Mouse (Mus musculus): Measurements from ENCODE around the gene Znhit3. TPM values are rescaled to one million over a fixed set of nuclear protein-coding genes. Genes with fewer than 3 reads are reported as not detected.
A peak's percentile ranks its signal among the peaks of the same experiment; 100 is the strongest.

Znhit3 gene
- 10 to 100 TPM; 31.3 to 33.7 TPM for total RNA-seq (2021)

DNA sequence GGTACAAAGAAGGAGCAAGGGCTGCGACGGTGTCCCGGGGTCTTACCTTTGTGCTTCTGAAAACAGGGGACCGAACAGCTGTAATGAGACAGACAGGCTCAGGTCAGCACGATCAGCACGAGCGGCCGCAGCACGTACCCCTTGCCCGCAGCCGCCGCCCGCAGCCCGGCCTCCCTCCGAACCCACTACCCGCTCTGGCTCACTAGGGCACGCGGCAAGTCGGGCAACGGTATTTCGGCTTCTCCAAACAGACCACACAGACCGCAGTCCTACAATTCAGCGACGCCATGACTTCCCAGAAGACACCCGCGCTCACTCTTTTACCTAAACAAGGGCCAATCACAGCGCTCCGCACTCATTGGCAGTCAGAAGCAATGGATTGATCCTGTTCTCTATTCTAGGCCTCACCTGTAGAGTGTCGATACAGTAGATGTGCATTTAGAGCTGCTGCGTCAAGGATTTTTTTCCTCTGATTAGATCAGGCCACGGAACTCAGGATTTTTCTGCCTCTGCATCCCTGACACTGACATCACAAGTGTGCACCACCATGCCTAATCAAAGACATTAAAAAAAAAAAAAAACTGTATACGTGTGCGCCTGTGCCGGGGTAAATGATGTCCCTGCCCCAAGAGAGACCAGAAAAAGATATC lies at the start of gene Znhit3:
Gene Znhit3 (minus strand): TSS at position 314 of the 650 bp plus-strand sequence.
- peak; percentile 80 to 84 for DNase-seq

DNA sequence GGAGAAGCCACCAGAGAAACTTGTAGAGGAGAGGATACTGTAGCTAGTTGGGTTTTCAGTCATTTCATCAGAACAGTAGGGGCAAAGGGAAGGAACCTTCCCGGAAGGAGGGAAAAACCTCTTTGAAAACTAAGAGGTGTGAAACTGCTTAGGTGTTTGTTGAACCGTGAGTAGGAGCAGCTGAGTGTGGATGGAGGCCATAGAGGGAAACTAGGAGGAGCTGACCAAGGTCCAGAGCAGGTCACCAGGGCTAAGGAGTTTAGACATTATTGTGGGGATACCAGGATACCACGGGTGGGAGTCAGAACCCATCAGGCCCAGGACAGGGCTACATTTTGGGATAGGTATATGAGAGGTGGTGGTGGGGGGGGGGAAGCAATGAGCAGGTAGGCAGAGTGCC lies 47.4 kb upstream of the Znhit3 start:
- no peak for DNase-seq

DNA sequence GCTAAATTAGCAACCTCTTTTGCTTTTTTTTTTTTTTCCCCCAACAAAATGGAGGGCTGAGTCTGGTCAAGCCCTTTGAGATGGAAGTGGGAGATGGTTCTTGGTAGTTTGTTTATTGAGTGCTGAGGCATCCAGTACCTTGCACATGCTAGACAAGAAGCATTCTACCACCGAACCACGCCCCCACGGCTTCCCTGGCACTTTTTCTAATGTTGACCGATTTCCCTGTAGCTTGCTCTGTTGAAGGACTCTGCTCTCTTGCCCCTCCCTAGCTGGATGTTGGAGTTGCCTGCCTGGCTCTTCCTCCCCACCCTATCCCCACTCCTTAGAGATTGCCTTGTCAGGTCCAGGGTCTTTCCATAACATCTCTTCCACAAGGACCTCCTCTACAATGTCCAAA lies 46.4 kb upstream of the Znhit3 start:
- DNase-seq = no peak

DNA sequence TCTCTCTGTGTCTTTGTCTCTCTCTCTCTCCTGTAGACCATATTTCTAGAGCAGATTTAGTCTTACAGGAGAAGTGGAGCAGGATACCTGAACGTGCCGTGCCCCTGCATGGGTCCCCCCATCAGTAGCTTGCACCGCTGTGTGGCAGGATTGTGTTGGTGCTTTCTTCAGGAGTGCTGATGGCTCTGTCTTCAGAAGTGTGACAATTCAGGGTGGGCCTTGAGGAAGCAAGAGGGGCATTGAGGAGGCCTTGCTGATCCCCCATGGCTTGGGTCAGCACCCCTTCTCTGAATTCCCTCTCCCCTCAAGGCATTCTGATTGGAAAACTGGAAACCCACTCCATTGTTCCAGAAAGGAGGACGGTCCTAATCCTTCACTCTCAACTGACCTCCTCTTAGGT lies 45.4 kb upstream of the Znhit3 start:
- no peak for DNase-seq

DNA sequence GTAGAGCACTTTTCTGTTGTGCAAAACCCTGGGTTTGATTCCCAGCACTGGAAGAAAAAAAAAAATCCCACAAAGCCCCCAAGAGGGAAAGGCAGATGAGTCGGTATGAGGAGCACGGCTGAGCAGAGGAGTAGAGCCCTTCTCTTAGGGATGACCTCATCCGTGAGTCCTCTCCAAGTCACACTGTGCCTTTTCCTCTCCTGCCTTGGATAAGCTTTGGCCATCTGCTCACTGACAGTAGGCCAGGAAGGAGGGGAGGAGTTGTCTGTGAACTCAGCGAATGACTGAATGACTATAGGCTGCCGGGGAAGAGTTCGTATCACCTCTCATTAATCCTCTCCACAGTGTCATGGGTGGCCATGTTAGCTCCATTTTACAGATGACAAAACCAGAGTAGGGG lies 44.6 kb upstream of the Znhit3 start:
- DNase-seq = no peak

DNA sequence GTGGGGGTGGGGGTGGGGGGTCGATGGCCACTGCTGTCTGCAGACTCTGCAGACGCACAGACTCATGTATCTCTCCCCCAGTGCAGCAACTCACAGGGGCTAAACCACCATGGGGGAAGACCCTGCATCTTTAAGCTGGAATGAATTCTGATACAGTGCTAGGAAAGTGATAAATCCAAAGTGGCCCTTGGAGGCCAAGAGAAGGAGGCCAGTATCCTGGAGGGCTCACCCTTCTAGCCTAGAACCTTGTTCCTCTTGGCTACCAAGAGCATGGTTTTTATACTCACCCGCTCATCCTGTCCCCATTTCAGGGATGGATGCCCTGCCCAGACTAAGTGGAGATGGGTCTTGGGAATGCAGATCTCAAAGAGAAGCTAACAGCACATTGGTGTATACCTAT lies 44.1 kb upstream of the Znhit3 start:
- no peak for DNase-seq

DNA sequence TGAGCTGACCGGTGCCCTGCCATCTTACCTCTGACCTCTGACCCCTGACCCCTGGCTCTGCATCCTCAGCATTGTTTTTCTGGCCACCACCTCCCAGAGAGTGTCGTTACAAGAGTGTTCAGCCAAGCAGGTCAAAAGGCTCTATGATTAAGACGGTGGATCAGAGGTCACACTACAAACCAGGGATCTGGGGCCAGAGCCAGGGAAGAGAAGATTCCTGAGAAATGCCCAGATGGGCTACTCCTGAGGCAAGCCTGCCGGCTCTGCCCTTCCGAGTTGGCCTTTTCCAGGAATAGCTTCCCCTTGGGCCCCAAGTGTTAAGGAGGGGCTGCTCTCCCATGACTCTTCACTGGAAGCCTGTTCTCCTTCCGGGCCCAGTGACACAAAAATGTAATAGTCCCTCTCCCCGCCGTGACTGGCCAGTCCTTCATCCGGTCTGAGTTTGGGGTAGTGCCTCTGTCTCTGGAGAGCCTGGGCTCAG lies 43.6 kb upstream of the Znhit3 start:
- DNase-seq = no peak

DNA sequence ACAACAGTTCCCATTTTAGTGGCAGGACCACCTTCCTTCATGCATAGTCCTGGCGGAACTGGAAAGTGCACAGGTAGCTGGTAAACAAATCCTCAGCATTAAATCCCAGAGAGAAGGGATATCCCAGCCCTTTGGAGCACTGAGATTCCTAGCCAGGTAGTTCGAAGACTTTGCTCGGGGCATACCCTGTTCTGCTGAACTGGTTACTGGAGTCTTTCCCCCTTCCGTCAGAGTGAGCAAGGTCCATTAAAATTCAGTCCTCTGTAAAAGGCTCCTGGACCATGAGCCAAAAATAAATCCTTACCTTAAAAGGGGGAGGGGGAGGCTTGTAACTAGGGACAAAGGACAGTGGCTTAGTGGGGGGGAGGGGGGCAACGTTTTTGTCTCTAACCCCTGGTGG lies 43.0 kb upstream of the Znhit3 start:
- DNase-seq = no peak

DNA sequence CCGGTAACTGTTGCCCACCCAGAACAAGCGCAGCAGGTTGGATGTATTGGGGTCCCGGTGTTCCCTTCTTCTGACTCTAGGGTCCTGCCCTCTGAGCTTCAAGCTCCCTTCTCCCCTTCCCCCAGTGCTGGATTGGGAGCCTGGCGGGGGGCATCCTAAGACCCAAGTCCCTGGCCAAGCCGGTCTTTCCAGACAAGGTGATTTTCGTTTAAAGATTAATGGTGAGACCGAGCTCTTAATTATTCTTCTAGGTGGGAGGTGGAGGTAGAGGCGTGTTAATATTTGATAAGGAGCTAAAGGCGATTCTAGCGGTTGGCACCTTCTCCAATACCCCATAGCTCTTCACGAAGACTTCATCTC lies 42.1 kb upstream of the Znhit3 start:
- no peak for DNase-seq

DNA sequence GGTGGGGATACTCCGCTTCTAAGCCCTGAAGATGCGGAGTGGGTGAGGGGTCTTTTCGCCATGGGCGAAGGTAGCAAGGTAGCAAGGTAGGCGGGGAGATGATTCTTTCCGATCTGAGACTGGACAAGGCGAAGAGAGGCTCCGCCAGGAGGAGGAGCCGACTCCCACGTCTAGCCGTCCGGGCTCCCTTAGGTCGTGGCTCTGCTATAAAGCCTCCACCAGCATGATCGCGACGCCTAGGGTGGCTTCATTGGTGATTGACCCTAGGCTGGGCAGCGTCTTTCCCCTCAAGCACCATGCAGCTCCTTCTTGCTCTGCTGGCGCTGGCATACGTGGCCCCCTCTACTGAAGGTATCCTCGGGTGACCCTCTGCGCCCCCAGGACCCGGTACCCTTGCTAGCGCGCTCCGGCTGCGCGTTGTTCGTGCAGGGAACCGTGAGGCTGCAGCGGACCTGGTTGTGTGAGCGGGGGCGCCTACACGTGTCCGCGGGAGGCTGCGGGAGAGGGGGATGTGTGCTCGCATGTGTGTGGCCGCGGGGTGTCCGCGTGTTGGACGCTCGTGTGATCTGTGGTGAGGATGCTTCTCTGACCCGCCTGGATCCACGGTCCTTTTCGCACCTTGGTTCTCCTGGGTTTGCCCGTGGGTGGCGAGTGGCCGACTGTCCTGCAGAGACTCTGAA lies 41.6 kb upstream of the Znhit3 start, which contains the start of gene Car4:
Gene Car4 (plus strand): TSS at position 196 of the 680 bp plus-strand sequence.
- DNase-seq = peak; percentile 25 to 37

DNA sequence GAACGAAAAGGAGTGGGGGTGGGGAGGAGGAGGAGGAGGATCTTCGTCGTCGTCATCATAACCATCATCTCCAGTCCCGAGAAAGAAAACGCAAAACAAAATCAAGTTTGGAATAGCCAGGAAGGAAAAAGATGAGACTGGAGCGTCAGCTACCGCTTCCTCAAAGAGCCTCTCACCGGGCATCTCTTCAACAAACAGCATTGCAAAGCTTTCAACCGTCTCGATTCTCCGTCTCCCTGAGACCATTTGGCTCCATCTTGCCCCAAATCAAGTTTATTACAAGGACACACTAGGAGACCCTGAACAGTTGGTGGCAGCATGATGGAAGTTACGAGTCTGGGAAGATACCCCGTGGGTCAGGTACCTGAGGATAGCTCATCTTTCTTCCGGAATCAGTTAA lies 41.0 kb upstream of the Znhit3 start:
- no peak for DNase-seq

DNA sequence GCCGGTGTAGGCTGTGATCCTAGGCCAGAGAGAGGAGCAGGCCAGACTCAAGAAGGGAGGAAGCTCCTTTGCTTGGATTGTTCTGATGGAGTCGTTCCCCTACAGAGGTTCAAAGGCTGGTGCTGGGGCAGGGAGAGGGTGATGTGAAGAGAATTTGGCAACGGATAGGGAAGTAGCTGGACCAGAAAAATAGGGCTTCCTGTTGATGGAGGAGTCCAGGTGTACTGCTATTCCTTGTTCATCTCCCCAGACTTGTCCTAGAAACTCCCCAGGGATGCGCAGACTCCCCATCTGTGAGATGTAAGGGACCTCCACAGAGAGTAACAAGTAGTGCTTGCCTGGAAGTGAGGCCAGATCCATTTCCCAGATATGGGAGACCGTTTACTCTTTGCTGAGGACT lies 40.2 kb upstream of the Znhit3 start:
- DNase-seq = no peak

DNA sequence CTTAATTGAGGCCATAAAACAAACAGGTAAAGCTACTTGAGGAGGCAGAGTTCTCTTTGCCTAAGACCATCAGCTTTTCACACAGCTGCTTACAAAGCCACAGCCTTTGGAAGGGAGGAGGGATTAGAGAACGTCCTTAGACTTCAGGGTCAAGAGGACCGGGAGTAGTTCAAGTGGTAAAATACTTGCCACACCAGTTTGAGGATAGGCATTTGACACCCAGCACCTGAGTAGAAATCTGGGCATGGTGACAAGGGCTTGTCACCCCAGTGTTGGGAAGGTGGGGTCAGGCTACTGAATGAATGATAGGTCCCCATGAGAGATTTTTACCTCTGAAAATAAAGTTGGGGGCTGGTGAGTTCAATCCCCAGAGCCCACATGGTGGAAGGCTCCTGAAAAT lies 36.4 kb upstream of the Znhit3 start:
- DNase-seq = no peak

DNA sequence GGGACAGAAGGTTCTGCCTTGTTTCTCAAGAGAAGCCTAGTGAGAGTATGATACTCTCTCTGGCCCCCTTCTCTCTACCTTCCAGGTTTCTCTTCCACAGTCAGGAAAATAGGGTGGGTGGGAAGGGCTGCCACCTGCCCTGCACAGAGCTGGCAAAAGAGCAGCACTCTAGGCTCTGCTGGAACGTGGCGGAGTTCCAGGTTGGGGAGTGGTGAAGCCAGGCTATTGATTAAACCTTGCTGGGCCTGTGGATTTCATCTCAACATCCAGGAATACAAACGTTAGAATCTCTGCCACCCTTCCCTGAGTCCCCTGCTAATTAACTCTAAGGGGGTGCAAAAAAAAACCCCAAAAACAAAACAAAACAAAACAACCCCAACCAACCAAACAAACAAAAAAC lies 32.4 kb upstream of the Znhit3 start:
- DNase-seq = no peak

DNA sequence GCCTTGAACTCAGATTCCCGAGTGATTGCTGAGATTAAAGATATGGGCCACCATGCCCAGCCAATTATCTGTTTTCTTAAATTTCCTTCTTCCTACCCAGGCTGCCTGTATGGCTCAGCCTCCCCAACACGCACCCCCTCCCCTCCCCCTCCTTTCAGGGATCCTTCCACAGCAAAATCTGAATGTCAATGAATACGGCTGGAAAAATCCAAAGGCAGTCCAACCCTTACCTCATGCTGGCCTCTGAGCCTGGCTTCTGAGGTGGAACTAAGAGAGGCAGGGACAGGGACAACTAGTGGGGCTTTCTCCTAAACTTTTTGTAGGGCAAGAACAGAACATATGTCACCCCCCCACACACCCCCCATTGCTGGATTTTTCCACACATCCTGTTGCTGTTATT lies 31.9 kb upstream of the Znhit3 start:
- DNase-seq = no peak

DNA sequence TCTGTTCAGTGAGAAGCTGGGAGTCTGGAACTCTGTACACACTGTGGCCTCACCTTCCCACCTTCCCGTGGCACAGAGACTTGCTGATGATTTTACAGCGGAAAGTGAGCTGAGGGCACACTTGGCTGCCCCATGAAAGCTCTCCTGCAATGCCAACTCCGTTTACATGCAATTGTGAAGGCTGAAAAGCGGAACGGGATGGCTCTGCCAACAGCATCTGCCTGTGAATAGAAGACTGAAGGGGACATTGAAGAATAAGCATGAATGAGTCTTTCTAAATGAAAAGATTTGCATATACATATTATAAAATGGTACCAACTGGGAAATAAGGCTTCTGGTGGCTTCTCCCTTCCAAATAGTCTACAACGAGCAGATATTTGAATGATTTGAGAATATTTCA lies 31.0 kb upstream of the Znhit3 start:
- no peak for DNase-seq

DNA sequence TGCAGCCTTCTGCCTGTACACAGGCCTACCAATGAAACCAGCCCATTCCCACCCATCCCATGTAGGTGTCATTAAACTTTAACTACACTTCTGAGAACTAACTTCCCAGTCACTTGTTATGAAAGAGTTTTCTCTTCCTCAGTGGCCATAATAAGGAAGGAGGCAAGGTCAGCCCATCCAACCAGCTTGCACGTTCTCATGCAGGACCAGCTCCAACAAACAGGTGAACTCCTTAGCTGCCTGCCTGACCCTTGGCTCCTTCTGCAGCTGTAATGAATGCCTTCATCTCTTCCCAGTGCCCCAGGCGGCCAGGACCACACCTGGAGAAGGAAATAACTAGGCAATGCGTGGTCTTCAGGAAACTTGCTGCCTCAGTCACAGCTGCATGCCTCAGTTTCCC lies 29.7 kb upstream of the Znhit3 start:
- DNase-seq = no peak

DNA sequence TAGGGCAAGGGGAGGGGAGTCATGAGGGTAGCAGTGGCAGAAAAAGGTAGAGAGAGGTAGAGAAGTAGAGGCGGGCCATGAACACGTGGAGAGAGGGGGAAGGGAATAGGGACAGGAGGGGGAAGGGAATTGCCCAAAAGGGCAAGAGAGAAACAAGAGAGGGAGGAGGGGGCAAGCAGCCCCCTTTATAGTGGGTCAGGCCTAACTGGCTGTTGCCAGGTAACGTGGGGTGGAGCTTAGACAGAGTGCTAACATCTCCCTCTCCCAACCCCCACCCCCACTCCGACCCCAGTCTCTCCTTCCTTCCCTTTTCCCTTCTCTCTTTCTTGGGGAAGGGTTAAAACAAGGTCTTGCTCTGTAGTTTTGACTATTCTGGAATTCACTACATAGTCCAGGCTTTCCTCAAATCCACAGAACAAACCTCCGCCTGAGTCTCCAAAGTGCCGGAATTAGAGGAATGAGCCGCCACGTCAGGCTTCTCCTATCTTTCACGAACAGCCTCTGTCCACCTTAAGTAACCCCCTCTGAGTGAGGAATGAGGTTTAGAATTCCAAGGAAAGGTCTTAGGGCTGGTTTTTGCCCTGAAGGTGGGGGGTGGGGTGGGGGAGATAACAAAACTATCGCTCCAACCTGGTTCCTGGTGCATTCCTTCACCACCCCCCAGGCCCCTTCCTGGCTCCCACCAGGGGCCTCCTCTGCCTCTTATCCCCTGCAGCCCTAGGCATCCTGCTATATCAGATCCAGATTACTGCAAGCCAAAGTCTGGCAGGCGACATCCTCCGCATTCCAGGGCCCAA lies 28.7 kb upstream of the Znhit3 start:
- no peak for DNase-seq

DNA sequence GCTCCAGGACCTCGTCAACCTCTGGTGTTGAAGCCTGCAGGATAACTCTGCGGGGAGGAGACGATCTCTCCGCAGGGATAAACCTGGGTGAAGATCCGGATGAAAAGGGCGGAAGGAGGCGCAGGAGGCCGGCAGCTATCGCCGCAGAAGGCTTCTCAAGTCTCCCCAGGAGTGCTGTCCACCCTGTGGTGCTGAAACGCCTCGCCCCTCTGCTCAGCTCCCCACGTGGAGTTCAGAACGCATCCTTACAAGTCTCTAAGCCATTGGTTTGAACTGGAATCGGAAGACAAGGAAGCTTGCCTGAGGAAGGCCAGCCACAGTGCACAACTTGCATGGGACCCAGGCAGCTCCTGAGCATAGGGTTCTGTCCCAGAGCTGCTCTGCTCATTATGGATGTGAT lies 27.8 kb upstream of the Znhit3 start:
- no peak for DNase-seq

DNA sequence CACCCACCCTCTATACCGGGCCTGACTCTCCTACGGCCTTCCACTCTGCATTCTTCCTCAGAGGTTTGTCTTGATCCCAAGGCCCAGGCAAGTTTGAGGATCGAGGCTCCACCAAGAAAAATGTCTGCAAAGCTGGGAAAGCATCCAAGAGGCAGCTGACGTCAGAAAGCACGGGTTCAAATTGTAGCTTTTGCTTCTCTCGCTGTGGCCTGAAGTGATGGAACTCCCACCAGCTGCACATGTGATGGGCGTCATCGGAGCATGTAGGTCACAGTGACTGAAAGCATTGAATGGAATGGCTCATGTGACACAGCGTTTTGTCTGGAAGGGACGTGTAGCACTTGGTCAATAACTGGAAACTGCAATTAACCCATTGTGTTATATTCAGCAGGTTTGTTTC lies 24.0 kb upstream of the Znhit3 start:
- no peak for DNase-seq

DNA sequence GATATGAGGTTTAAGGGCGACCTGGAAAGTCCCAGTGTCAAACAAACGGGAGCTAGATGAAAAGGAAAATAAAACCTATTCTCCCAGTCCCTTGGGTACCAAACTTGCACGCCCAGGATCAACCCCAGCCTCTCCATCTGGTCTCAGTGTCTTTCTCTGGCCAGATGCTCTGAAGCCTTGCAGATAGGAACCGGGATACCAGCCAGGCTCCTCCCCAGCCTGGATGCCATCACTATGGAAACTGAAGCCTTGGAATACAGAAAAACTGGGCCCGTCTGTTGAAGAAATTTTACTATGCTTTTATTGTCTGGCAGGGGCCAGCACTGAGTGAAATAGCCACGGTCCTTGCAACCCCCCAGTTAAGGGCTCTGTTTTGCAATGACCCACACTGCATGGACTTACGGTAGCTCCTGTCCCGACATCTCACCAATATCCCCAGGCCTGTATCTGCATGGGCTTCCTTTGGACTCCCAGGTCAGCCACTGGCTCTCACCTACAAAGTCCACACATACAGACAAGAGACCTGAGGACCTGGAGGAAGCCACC lies 23.4 kb upstream of the Znhit3 start:
- peak; percentile 70 to 75 for DNase-seq

DNA sequence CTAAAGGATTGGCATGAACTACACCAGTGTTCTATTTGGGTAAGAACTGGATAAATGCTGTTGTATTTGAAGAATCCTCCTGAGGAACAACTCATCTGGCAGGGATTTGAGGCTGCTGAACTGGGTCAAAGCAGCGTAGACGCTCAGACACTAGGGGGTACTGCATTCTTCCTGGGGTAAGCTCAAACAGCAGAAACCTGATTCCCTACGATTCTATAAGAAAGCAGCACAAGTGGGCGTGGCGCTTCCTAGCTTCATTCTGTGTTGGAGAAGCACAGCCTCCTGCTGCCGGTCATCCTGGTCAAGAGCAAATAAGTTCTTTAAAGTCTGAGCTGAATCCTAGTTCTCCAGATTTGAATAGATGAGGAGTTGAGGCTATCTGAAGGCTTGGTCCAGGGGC lies 16.1 kb upstream of the Znhit3 start:
- no peak for DNase-seq

DNA sequence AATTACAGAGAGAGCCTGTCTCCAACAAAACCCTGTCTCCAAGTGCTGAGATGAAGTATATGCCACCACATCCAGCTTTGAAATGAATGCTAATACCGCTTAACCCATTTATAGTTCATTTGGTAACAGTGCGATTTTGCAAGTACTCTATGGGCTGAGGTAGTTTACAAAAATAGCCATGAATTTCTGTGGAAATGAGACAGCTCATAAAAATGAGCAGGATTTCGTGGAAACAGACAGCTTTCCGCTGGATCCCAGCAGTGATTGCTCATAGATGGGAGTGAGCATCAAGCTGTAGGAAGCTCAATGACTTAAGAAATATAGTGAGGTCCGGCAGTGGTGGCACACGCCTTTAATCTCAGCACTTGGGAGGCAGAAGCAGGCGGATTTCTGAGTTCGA lies 4.8 kb upstream of the Znhit3 start:
- DNase-seq = no peak
